Mouse (Mus musculus) forebrain, embryonic 16.5 days (tissue): ENCODE results near the gene Usp45. TPM values are rescaled to one million over a fixed set of nuclear protein-coding genes. Genes with fewer than 3 reads are reported as not detected.

Experiments used
- ATAC-seq: fragments of 200-750 bp; cut with Nextera tagmentation; 2 replicates; pipeline ENCODE4 v1.8.0; 2017; ENCODE audit warnings: mild to moderate bottlenecking, moderate library complexity
- H3K27ac ChIP-seq: fragments of 300-500 bp; sonication (generic); 2 replicates; pipeline ENCODE4 v1.5.1; 2014; ENCODE audit warnings: low read length, control low read depth
- H3K27me3 ChIP-seq: fragments of 300-500 bp; sonication (generic); replicated peaks from 2 replicates; pipeline ENCODE4 v1.6.1; 2014; ENCODE audit warnings: low read length; ENCODE audit not compliant: control insufficient read depth, insufficient read depth
- H3K36me3 ChIP-seq: fragments of 300-500 bp; sonication (generic); 2 replicates; pipeline ENCODE4 v1.6.1; 2014; ENCODE audit not compliant: control insufficient read depth, insufficient read depth
- H3K4me1 ChIP-seq: fragments of 300-500 bp; sonication (generic); replicated peaks from 2 replicates; pipeline ENCODE4 v1.6.1; 2014; ENCODE audit warnings: low read length; ENCODE audit not compliant: control insufficient read depth, insufficient read depth
- H3K4me2 ChIP-seq: fragments of 300-500 bp; sonication (generic); 2 replicates; pipeline ENCODE4 v1.6.1; 2014; ENCODE audit warnings: mild to moderate bottlenecking, low read length, control low read depth
- H3K4me3 ChIP-seq: fragments of 300-500 bp; sonication (generic); replicated peaks from 2 replicates; pipeline ENCODE4 v1.5.1; 2014; ENCODE audit warnings: mild to moderate bottlenecking, low read length, control low read depth
- H3K9ac ChIP-seq: fragments of 300-500 bp; sonication (generic); replicated peaks from 2 replicates; pipeline ENCODE4 v1.6.1; 2014; ENCODE audit warnings: low read depth, low read length, control low read depth
- H3K9me3 ChIP-seq: fragments of 300-500 bp; sonication (generic); 2 replicates; pipeline ENCODE4 v1.6.1; 2016; ENCODE audit warnings: low read length; ENCODE audit not compliant: control insufficient read depth
- WGBS: fragments of 180-500 bp; shearing (Covaris S2); extraction: QIAGEN DNeasy Blood & Tissue Kit; methylation state at CpG from one replicate; pipeline ENCODE4 v1.1.7; 2014; 5-methylcytosine and 5-hydroxymethylcytosine counted together
- polyA plus RNA-seq: library from polyadenylated mRNA; unstranded; fragments of >200 nt; fragmentation: Nextera tagmentation; extraction: Ambion mirVana; gene quantifications from 2 replicates; pipeline ENCODE4 v1.2.1, GENCODE M21; 2015

The Usp45 gene
- polyA plus RNA-seq, 1 experiment from 2014 or later, result 10.1 TPM

GRCm38 (mm10) chr4:21885831-21886230 lies 118.9 kb downstream of the Usp45 start:
- Histone ChIP-seq H3K27me3 (no peaks in the 10 kb centered on the region), H3K9ac (no peak overlapping the region), H3K36me3 (no peaks in the 10 kb centered on the region), H3K4me2 (no peak overlapping the region), H3K9me3 (no peaks in the 10 kb centered on the region), H3K4me1 (no peaks in the 10 kb centered on the region), H3K4me3 (no peak overlapping the region), H3K27ac (no peak overlapping the region)
- no peak for ATAC-seq
- 84% methylated on average over 8 of the region's 8 CpGs for WGBS

Other genes with a start within 250 kb of the Usp45 start
- gene Prdm13, start 81.2 kb upstream of the Usp45 start, polyA plus RNA-seq, result not detected in 2 replicates
- 68.4 and 68.5 TPM in 2 replicates for gene Ccnc, start 39.5 kb upstream of the Usp45 start, polyA plus RNA-seq
- 12.1 and 14.9 TPM in 2 replicates for gene Tstd3, start 56 bp downstream of the Usp45 start, polyA plus RNA-seq
- 197 and 206 TPM in 2 replicates for gene Pnisr, start 80.4 kb downstream of the Usp45 start, polyA plus RNA-seq
- gene Coq3, start 112.5 kb downstream of the Usp45 start, polyA plus RNA-seq, result 16.1 and 18.3 TPM in 2 replicates
- gene Faxc, start 164.2 kb downstream of the Usp45 start, polyA plus RNA-seq, result 17.4 and 18.3 TPM in 2 replicates